Mouse (Mus musculus) stomach, embryonic 16.5 days (tissue): ENCODE data around the gene Irs3. TPM values are rescaled to one million over a fixed set of nuclear protein-coding genes. Genes with fewer than 3 reads are reported as not detected.

Experiments
- ATAC-seq: fragments of 200-750 bp; cut with Nextera tagmentation; 2 replicates; pipeline ENCODE4 v1.8.0; 2017; ENCODE audit warnings: moderate number of reproducible peaks, moderate TSS enrichment; ENCODE audit not compliant: insufficient read depth, low FRiP score
- H3K27ac ChIP-seq: fragments of 300-500 bp; sonication (generic); 2 replicates; pipeline ENCODE4 v1.5.1; 2014; ENCODE audit warnings: low read length
- H3K27me3 ChIP-seq: fragments of 300-500 bp; sonication (generic); 2 replicates; pipeline ENCODE4 v1.6.1; 2014; ENCODE audit warnings: low read length, control low read depth, mixed read lengths; ENCODE audit not compliant: control insufficient read depth, insufficient read depth
- H3K36me3 ChIP-seq: fragments of 300-500 bp; sonication (generic); 2 replicates; pipeline ENCODE4 v1.6.1; 2014; ENCODE audit warnings: low read length; ENCODE audit not compliant: control insufficient read depth, insufficient read depth
- H3K4me1 ChIP-seq: fragments of 300-500 bp; sonication (generic); 2 replicates; pipeline ENCODE4 v1.6.1; 2014; ENCODE audit warnings: low read length, control low read depth, mixed read lengths; ENCODE audit not compliant: control insufficient read depth, insufficient read depth
- H3K4me2 ChIP-seq: fragments of 300-500 bp; sonication (generic); 2 replicates; pipeline ENCODE4 v1.6.1; 2014; ENCODE audit warnings: low read depth, low read length, mixed read lengths
- H3K4me3 ChIP-seq: fragments of 300-500 bp; sonication (generic); replicated peaks from 2 replicates; pipeline ENCODE4 v1.5.1; 2014; ENCODE audit warnings: mild to moderate bottlenecking, low read length
- H3K9ac ChIP-seq: fragments of 300-500 bp; sonication (generic); 2 replicates; pipeline ENCODE4 v1.6.1; 2014; ENCODE audit warnings: low read length
- H3K9me3 ChIP-seq: fragments of 300-500 bp; sonication (generic); replicated peaks from 2 replicates; pipeline ENCODE4 v1.6.1; 2016; ENCODE audit warnings: low read length, control low read depth; ENCODE audit not compliant: control insufficient read depth
- WGBS: fragments of 180-500 bp; shearing (Covaris S2); extraction: QIAGEN DNeasy Blood & Tissue Kit; methylation state at CpG from one replicate; pipeline ENCODE4 v1.1.7; 2014; 5-methylcytosine and 5-hydroxymethylcytosine counted together
- polyA plus RNA-seq: library from polyadenylated mRNA; unstranded; fragments of >200 nt; fragmentation: Nextera tagmentation; extraction: Ambion mirVana; gene quantifications from 2 replicates; pipeline ENCODE4 v1.2.1, GENCODE M21; 2015

The Irs3 gene
- polyA plus RNA-seq, 1 experiment from 2014 or later = 0.14 TPM

- no peak for ATAC-seq
- Histone ChIP-seq H3K4me1 (peaks cover 48% of the 10 kb centered on the region), H3K9ac (peak overlapping the region; percentile 60), H3K27me3 (no peaks in the 10 kb centered on the region), H3K27ac (no peak overlapping the region), H3K36me3 (no peaks in the 10 kb centered on the region), H3K4me2 (peak overlapping the region; percentile 40), H3K9me3 (no peaks in the 10 kb centered on the region), H3K4me3 (0 out of 2 replicates have a peak overlapping the region, but pooled peaks have one; percentile 4)
- WGBS = 24% methylated on average over 26 of the region's 26 CpGs
Measured at GRCm38 (mm10) chr5:137607860-137608653, 37.5 kb downstream of the Irs3 start.

GRCm38 (mm10) chr5:137601365-137601729 is 44.2 kb downstream of the Irs3 start:
- Histone ChIP-seq H3K4me1 (peaks cover 14% of the 10 kb centered on the region), H3K4me2 (peak overlapping the region; percentile 77), H3K9ac (peak overlapping the region; percentile 76), H3K27ac (peak overlapping the region; percentile 90), H3K27me3 (no peaks in the 10 kb centered on the region), H3K9me3 (no peaks in the 10 kb centered on the region), H3K36me3 (no peaks in the 10 kb centered on the region), H3K4me3 (peak overlapping the region; percentile 81)
- no peak for ATAC-seq
- WGBS = under 1% methylated on average over 22 of the region's 22 CpGs

GRCm38 (mm10) chr5:137600619-137601364 is 44.7 kb downstream of the Irs3 start, which contains the start of gene Mospd3:
Gene Mospd3, minus strand, starts transcription at chr5:137601058.
- peak within 1 kb of the TSS; percentile 92 for H3K4me2 ChIP-seq
- H3K27me3 ChIP-seq = no peaks in the 10 kb centered on the region
- WGBS = under 1% methylated on average over 41 of the region's 41 CpGs
- peak within 1 kb of the TSS; percentile 91 for H3K9ac ChIP-seq
- no peaks in the 10 kb centered on the region for H3K9me3 ChIP-seq
- peaks cover 14% of the 10 kb centered on the region for H3K4me1 ChIP-seq
- H3K4me3 ChIP-seq = peak within 1 kb of the TSS; percentile 81
- peak; percentile 96 for ATAC-seq
- H3K27ac ChIP-seq = peak within 1 kb of the TSS; percentile 90
- no peaks in the 10 kb centered on the region for H3K36me3 ChIP-seq

GRCm38 (mm10) chr5:137600281-137600618 is 45.3 kb downstream of the Irs3 start:
- peak; percentile 57 for ATAC-seq
- no peaks in the 10 kb centered on the region for H3K36me3 ChIP-seq
- H3K27me3 ChIP-seq = no peaks in the 10 kb centered on the region

GRCm38 (mm10) chr5:137599600-137599999 is 45.9 kb downstream of the Irs3 start:
- Histone ChIP-seq H3K36me3 (no peaks in the 10 kb centered on the region), H3K4me1 (peaks cover 14% of the 10 kb centered on the region), H3K9ac (peak overlapping the region; percentile 91), H3K4me3 (peak overlapping the region; percentile 81), H3K4me2 (peak overlapping the region; percentile 92), H3K27ac (no peak overlapping the region), H3K9me3 (no peaks in the 10 kb centered on the region), H3K27me3 (no peaks in the 10 kb centered on the region)
- WGBS = 64% methylated on average over 9 of the region's 9 CpGs
- no peak for ATAC-seq

More at GRCm38 (mm10) chr5:137600281-137600618, 45.3 kb downstream of the Irs3 start:
- Histone ChIP-seq H3K4me2 (peak overlapping the region; percentile 92), H3K4me3 (peak overlapping the region; percentile 81), H3K9ac (peak overlapping the region; percentile 91), H3K9me3 (no peaks in the 10 kb centered on the region), H3K27ac (peak overlapping the region; percentile 42; the same call in 1 of the 2 replicates), H3K4me1 (peaks cover 14% of the 10 kb centered on the region)
- WGBS = under 1% methylated on average over 19 of the region's 19 CpGs

- Histone ChIP-seq H3K9ac (no peak overlapping the region), H3K4me2 (no peak overlapping the region), H3K27ac (no peak overlapping the region), H3K4me3 (no peak overlapping the region), H3K36me3 (no peaks in the 10 kb centered on the region), H3K9me3 (no peaks in the 10 kb centered on the region), H3K27me3 (no peaks in the 10 kb centered on the region), H3K4me1 (peaks cover 14% of the 10 kb centered on the region)
- 82% methylated on average over 2 of the region's 2 CpGs for WGBS
- no peak for ATAC-seq
Measured at GRCm38 (mm10) chr5:137598100-137598826, 47.3 kb downstream of the Irs3 start.

GRCm38 (mm10) chr5:137597625-137598024 is 47.9 kb downstream of the Irs3 start:
- H3K9ac ChIP-seq = no peak overlapping the region
- no peaks in the 10 kb centered on the region for H3K9me3 ChIP-seq
- H3K27me3 ChIP-seq = no peaks in the 10 kb centered on the region
- no peak for ATAC-seq
- peaks cover 14% of the 10 kb centered on the region for H3K4me1 ChIP-seq
- WGBS = 86% methylated on average over 6 of the region's 6 CpGs
- H3K36me3 ChIP-seq = no peaks in the 10 kb centered on the region
- H3K27ac ChIP-seq = no peak overlapping the region
- H3K4me3 ChIP-seq = no peak overlapping the region
- no peak overlapping the region for H3K4me2 ChIP-seq

- Histone ChIP-seq H3K4me3 (peak overlapping the region; percentile 18), H3K9me3 (no peaks in the 10 kb centered on the region), H3K27me3 (no peaks in the 10 kb centered on the region), H3K4me2 (peak overlapping the region; percentile 45), H3K4me1 (peaks cover 14% of the 10 kb centered on the region), H3K27ac (no peak overlapping the region), H3K9ac (peak overlapping the region; percentile 58; the same call in 1 of the 2 replicates), H3K36me3 (no peaks in the 10 kb centered on the region)
- WGBS = 34% methylated on average over 30 of the region's 30 CpGs
- no peak for ATAC-seq
Measured at GRCm38 (mm10) chr5:137596601-137597261, 48.8 kb downstream of the Irs3 start.
